Mouse (Mus musculus) cerebellum, adult 9-11 months (tissue): Measurements from ENCODE around the gene Ccnk.

Source experiments
- DNase-seq: peaks from one replicate; pipeline ENCODE4 v3.0.0; 2022

Gene Ccnk

GRCm38 (mm10) chr12:108179321-108180266 lies at the start of gene Ccnk:
TSS of gene Ccnk (plus strand) at chr12:108179579.
- DNase-seq = peak; percentile 100

- peak; percentile 24 for DNase-seq
Measured at GRCm38 (mm10) chr12:108132450-108133070, 46.8 kb upstream of the Ccnk start.

- DNase-seq = no peak
Measured at GRCm38 (mm10) chr12:108133181-108133580, 46.2 kb upstream of the Ccnk start.

- no peak for DNase-seq
Measured at GRCm38 (mm10) chr12:108135610-108136208, 43.7 kb upstream of the Ccnk start.

- DNase-seq = no peak
Measured at GRCm38 (mm10) chr12:108143624-108144498, 35.5 kb upstream of the Ccnk start.

GRCm38 (mm10) chr12:108145198-108145597 lies 34.2 kb upstream of the Ccnk start:
- no peak for DNase-seq

- no peak for DNase-seq
Measured at GRCm38 (mm10) chr12:108149764-108150163, 29.6 kb upstream of the Ccnk start.

- DNase-seq = no peak
Measured at GRCm38 (mm10) chr12:108152743-108153142, 26.6 kb upstream of the Ccnk start.

- no peak for DNase-seq
Measured at GRCm38 (mm10) chr12:108159863-108160262, 19.5 kb upstream of the Ccnk start.

GRCm38 (mm10) chr12:108162036-108162435 lies 17.3 kb upstream of the Ccnk start:
- DNase-seq = no peak

- DNase-seq = no peak
Measured at GRCm38 (mm10) chr12:108163706-108164105, 15.7 kb upstream of the Ccnk start.

GRCm38 (mm10) chr12:108168909-108169308 lies 10.5 kb upstream of the Ccnk start:
- DNase-seq = no peak

GRCm38 (mm10) chr12:108170467-108170866 lies 8.9 kb upstream of the Ccnk start:
- DNase-seq = no peak

GRCm38 (mm10) chr12:108171336-108171735 lies 8.0 kb upstream of the Ccnk start:
- DNase-seq = no peak

- DNase-seq = no peak
Measured at GRCm38 (mm10) chr12:108172639-108173038, 6.7 kb upstream of the Ccnk start.

- DNase-seq = no peak
Measured at GRCm38 (mm10) chr12:108174606-108175505, 4.5 kb upstream of the Ccnk start.

GRCm38 (mm10) chr12:108176366-108176765 lies 3.0 kb upstream of the Ccnk start:
- no peak for DNase-seq

GRCm38 (mm10) chr12:108178331-108179245 lies 791 bp upstream of the Ccnk start:
- DNase-seq = peak; percentile 77

- DNase-seq = no peak
Measured at GRCm38 (mm10) chr12:108179246-108179320, 296 bp upstream of the Ccnk start, which contains the start of gene Setd3. TSS of gene Setd3 (minus strand) at chr12:108179314.

- no peak for DNase-seq
Measured at GRCm38 (mm10) chr12:108181716-108182115, 2.3 kb downstream of the Ccnk start.

- DNase-seq = no peak
Measured at GRCm38 (mm10) chr12:108187541-108188091, 8.2 kb downstream of the Ccnk start.
